Mouse (Mus musculus) heart, postnatal 0 days (tissue): ENCODE data around the gene Rraga. TPM values are rescaled to one million over a fixed set of nuclear protein-coding genes. Genes with fewer than 3 reads are reported as not detected.

Source experiments
- ATAC-seq: fragments of 200-750 bp; cut with Nextera tagmentation; 2 replicates; pipeline ENCODE4 v1.8.0; 2017; ENCODE audit warnings: low read depth, moderate number of reproducible peaks, moderate library complexity; ENCODE audit not compliant: insufficient read depth
- DNase-seq: peaks from one replicate; pipeline ENCODE4 v3.0.0-alpha.2; 2016; ENCODE audit warnings: low spot score
- H3K27ac ChIP-seq: fragments of 300-500 bp; sonication (generic); 2 replicates; pipeline ENCODE4 v1.5.1; 2014; ENCODE audit warnings: low read depth, mild to moderate bottlenecking
- H3K27me3 ChIP-seq: fragments of 300-500 bp; sonication (generic); 2 replicates; pipeline ENCODE4 v1.6.1; 2014; ENCODE audit warnings: low read length, mixed read lengths; ENCODE audit not compliant: control insufficient read depth, insufficient read depth
- H3K36me3 ChIP-seq: fragments of 300-500 bp; sonication (generic); replicated peaks from 2 replicates; pipeline ENCODE4 v1.6.1; 2014; ENCODE audit warnings: low read length, mixed read lengths; ENCODE audit not compliant: control insufficient read depth, insufficient read depth
- H3K4me1 ChIP-seq: fragments of 300-500 bp; sonication (generic); 2 replicates; pipeline ENCODE4 v1.6.1; 2014; ENCODE audit warnings: antibody characterized with exemption; ENCODE audit not compliant: control insufficient read depth, insufficient read depth
- H3K4me2 ChIP-seq: fragments of 300-500 bp; sonication (generic); 2 replicates; pipeline ENCODE4 v1.6.1; 2014; ENCODE audit warnings: low read depth, mild to moderate bottlenecking, low read length, moderate library complexity
- H3K4me3 ChIP-seq: fragments of 300-500 bp; sonication (generic); 2 replicates; pipeline ENCODE4 v1.5.1; 2014; ENCODE audit warnings: low read depth, low read length
- H3K9ac ChIP-seq: fragments of 300-500 bp; sonication (generic); replicated peaks from 2 replicates; pipeline ENCODE4 v1.6.1; 2014; ENCODE audit warnings: low read depth, low read length, mixed read lengths
- H3K9me3 ChIP-seq: fragments of 300-500 bp; sonication (generic); replicated peaks from 2 replicates; pipeline ENCODE4 v1.6.1; 2016; ENCODE audit warnings: low read length; ENCODE audit not compliant: control insufficient read depth
- CTCF ChIP-seq: IDR thresholded peaks from 2 replicates; pipeline ENCODE4 v1.5.1; 2016; ENCODE audit warnings: antibody characterized with exemption, control low read depth, low read depth
- EP300 ChIP-seq: IDR thresholded peaks from 2 replicates; pipeline ENCODE4 v1.6.1; 2016; ENCODE audit warnings: antibody characterized with exemption, low read depth
- WGBS: fragments of 180-500 bp; shearing (Covaris S2); extraction: QIAGEN DNeasy Blood & Tissue Kit; methylation state at CpG from one replicate; pipeline ENCODE4 v1.1.7; 2014; 5-methylcytosine and 5-hydroxymethylcytosine counted together
- polyA plus RNA-seq: library from polyadenylated mRNA; unstranded; fragments of >200 nt; fragmentation: Nextera tagmentation; extraction: Ambion mirVana; gene quantifications from 2 replicates; pipeline ENCODE4 v1.2.1, GENCODE M21; 2015
- total RNA-seq: library from RNA; depleted of rRNA; stranded (reverse); fragments of >200 nt; gene quantifications from 2 replicates; pipeline ENCODE4 v1.2.3, GENCODE M21; 2014; ENCODE audit warnings: low replicate concordance

The Rraga gene
- total and polyA plus RNA-seq, 2 experiments from 2014 or later: 8.5 to 50.7 TPM

GRCm38 (mm10) chr4:86555035-86555707 lies 20.3 kb upstream of the Rraga start:
- WGBS: 19% methylated on average over 6 of the region's 6 CpGs
- TF ChIP-seq CTCF (peak; percentile 61), EP300 (no peak)
- H3K27ac ChIP-seq: no peak overlapping the region
- H3K4me2 ChIP-seq: no peak overlapping the region
- DNase-seq (peak; percentile 69), ATAC-seq (no peak)
- no peak overlapping the region for H3K9ac ChIP-seq
- no peaks in the 10 kb centered on the region for H3K27me3 ChIP-seq
- H3K4me3 ChIP-seq: no peak overlapping the region
- H3K9me3 ChIP-seq: no peaks in the 10 kb centered on the region
- no peaks in the 10 kb centered on the region for H3K36me3 ChIP-seq
- no peaks in the 10 kb centered on the region for H3K4me1 ChIP-seq

- Histone ChIP-seq H3K4me3 (no peak overlapping the region), H3K36me3 (no peaks in the 10 kb centered on the region), H3K27ac (no peak overlapping the region), H3K27me3 (no peaks in the 10 kb centered on the region), H3K4me2 (no peak overlapping the region), H3K9ac (no peak overlapping the region), H3K9me3 (no peaks in the 10 kb centered on the region), H3K4me1 (no peaks in the 10 kb centered on the region)
- ATAC-seq (no peak), DNase-seq (no peak)
- 75% methylated on average over 7 of the region's 7 CpGs for WGBS
- no peak for TF ChIP-seq EP300
- TF ChIP-seq CTCF: no peak
These were observed 18.1 kb upstream of the Rraga start for GRCm38 (mm10) chr4:86557371-86557770.

- Histone ChIP-seq H3K27ac (no peak within 1 kb of the TSS), H3K4me2 (no peak within 1 kb of the TSS), H3K27me3 (no peaks in the 10 kb centered on the region), H3K4me3 (no peak within 1 kb of the TSS), H3K9me3 (no peaks in the 10 kb centered on the region), H3K4me1 (no peaks in the 10 kb centered on the region), H3K9ac (no peak within 1 kb of the TSS), H3K36me3 (no peaks in the 10 kb centered on the region)
- TF ChIP-seq CTCF: no peak
- TF ChIP-seq EP300: no peak
- ATAC-seq (no peak), DNase-seq (no peak)
- WGBS: 82% methylated on average over 7 of the region's 7 CpGs
These were observed 17.2 kb upstream of the Rraga start, which contains the start of gene Saxo1 for GRCm38 (mm10) chr4:86558228-86558627. TSS of gene Saxo1 (minus strand) at chr4:86558328.

DNA sequence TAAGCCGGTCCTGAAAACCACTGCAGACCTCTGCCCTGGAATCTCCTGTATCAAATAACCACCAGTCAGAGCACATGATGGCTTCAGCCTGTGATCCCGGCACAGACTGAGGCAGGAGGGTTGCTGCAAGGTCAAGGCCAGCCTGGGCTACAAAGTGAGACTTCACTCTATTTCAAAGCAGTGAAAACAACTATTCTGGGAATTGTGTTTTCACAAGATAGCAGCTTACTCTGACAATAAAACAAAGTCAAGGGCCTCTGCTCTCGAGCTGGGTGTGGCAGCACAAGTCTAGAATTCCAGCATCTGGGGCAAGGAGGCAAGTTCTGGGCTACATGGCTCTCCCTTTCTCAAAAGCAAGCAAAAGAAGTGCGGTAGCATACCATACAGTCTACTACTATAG lies 16.5 kb upstream of the Rraga start:
- Histone ChIP-seq H3K9ac (no peak overlapping the region), H3K27ac (no peak overlapping the region), H3K9me3 (no peaks in the 10 kb centered on the region), H3K36me3 (no peaks in the 10 kb centered on the region), H3K4me2 (no peak overlapping the region), H3K4me3 (no peak overlapping the region), H3K27me3 (no peaks in the 10 kb centered on the region), H3K4me1 (no peaks in the 10 kb centered on the region)
- no peak for DNase-seq
- WGBS: 59% methylated on average over 4 of the region's 4 CpGs
- TF ChIP-seq CTCF: no peak
- TF ChIP-seq EP300: no peak
- ATAC-seq: no peak

DNA sequence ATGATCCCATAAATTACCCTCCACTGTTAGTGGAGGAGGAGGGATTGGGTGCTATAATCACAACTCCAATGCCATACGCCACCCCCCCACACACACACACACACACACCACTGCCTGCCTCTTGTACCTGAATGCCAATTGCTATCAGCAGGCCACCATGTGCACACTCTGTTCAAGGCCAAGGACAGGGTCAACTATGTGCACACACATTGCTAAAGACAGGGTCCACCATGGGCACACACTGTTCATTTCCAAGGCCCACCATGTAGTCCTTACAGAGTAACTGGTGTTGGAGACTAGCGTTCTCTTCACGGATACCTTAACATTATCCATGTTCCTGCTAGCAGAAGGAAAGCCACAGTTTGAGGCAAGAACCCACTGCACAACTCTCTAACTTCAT lies 14.4 kb upstream of the Rraga start:
- TF ChIP-seq EP300 (no peak), CTCF (no peak)
- no peaks in the 10 kb centered on the region for H3K4me1 ChIP-seq
- DNase-seq (no peak), ATAC-seq (no peak)
- no peak overlapping the region for H3K9ac ChIP-seq
- no peak overlapping the region for H3K4me2 ChIP-seq
- H3K27ac ChIP-seq: no peak overlapping the region
- no peak overlapping the region for H3K4me3 ChIP-seq
- no peaks in the 10 kb centered on the region for H3K36me3 ChIP-seq
- H3K27me3 ChIP-seq: no peaks in the 10 kb centered on the region
- H3K9me3 ChIP-seq: no peaks in the 10 kb centered on the region
- WGBS: 91% methylated on average over 3 of the region's 3 CpGs

GRCm38 (mm10) chr4:86574939-86575282 lies 557 bp upstream of the Rraga start:
- H3K27ac ChIP-seq: peak overlapping the region; percentile 93
- DNase-seq (no peak), ATAC-seq (no peak)
- no peaks in the 10 kb centered on the region for H3K27me3 ChIP-seq
- H3K36me3 ChIP-seq: 0 out of 2 replicates have a peak, but pooled peaks cover 7% of the 10 kb centered on the region
- H3K4me3 ChIP-seq: peak overlapping the region; percentile 77
- peak overlapping the region; percentile 75 for H3K4me2 ChIP-seq
- no peaks in the 10 kb centered on the region for H3K9me3 ChIP-seq
- H3K4me1 ChIP-seq: peaks cover 19% of the 10 kb centered on the region
- TF ChIP-seq EP300 (no peak), CTCF (no peak)
- H3K9ac ChIP-seq: peak overlapping the region; percentile 85
- WGBS: 14% methylated on average over 6 of the region's 6 CpGs
